Mouse (Mus musculus): ENCODE results near the gene D17H6S53E. TPM values are rescaled to one million over a fixed set of nuclear protein-coding genes. Genes with fewer than 3 reads are reported as not detected.

D17H6S53E gene
- total RNA-seq, 2 experiments from 2014 or later = 14.4 to 16.1 TPM

DNA sequence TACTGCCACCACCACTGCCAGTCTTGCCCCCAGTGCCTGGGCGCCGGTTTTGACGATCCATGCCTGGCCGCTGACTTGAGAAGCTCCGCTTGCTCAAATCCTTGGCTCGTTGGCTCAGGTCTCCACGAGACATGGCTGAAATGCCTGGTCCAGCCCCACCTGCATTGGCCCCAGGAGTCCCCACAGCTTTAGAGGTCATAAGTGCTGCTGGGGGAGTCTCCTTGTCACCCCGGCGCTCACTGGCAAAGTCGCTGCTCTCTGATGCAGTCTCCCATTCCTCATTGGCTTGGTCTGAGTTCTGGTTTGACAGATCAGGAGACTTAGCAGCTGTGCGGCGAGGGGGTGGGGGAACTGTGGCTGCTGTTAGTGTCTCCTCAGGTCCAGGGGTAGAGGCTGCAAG, 29.3 kb downstream of the D17H6S53E start:
- DNase-seq = no peak
- intact Hi-C loops (cut with DNase I; ENCODE audit: low total_unique reads) = no loop called here

DNA sequence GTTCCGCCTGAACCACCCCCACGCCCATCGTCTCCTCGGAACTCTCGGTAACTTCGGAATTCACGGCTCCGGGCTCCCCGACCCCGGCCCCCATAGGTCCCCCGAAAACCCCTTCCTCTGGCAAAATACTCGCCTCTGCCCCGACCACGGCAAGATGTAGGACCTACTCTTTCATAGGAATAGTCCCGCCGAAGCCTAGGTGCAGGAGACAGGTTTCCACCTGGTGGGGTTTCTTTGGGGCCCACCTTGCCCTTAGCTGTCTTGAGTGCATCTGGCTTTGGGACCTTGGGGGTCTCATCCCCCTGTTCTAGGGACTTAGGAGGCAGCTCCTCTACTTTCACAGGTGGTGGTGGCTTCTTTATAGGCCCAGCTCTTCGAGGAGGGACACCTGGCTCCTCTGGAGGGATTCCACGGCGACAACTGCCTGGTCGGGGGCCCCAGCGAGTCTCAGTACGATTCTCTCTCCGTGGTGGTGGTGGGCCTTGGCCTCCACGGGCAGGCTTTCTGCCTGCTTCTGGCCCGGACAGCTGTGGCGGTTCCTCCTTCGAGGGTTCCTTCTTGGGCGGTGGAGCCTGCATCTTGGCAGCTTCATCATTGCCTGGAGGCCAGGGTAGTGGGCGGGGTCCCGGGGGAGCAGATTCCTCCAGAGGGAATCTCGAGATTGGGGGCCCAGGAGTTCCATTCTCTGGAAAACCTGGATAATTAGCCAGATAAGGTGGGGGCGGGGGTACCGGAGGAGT, 30.5 kb downstream of the D17H6S53E start:
- intact Hi-C loops (cut with DNase I; ENCODE audit: low total_unique reads) = no loop called here
- no peak for DNase-seq

DNA sequence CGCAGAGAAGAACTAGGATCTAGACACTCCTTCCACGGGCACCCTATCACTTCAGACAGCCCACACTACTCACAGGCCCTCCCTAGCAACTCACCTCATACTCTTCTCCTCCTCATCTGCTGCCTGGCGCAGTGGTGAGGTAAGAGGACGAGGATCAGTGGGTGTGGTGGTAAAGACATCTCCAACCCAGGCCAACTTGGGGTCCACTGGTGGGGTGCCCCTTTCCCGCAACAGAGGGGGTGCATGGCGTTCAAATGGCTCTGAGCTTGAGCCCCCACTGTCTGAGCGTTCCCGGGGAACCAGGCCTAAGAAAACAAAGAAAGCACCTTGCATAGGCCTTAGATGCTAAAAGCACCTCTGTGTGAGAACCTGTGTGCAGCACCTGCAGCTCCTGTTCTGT, 31.1 kb downstream of the D17H6S53E start:
- intact Hi-C loops (cut with DNase I; ENCODE audit: low total_unique reads) = no loop called here
- no peak for DNase-seq

DNA sequence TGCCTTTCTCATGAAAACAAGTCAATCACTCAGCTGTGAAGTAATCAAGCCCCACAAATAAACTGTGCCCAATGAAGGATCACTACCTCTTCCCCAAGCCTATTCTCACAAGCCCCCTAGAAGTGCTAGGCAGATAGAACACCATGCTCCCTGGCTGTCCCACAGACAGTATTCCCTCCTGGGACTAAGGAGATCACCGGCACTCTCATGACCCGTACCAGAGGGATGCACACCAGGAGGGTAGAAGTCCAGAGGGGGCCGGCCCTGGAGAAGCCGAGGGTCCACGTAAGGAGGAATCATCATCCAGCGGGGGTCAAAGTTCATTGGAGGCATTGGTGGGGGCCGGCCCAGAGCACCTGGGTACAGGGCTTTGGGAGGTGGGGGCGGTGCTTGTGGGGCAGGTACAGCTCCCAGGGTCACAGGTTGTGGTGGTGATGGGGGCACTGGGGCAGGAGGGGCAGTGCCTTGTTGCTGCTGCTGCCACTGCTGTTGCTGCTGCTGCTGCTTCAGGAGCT, 31.5 kb downstream of the D17H6S53E start:
- no peak for DNase-seq
- intact Hi-C loops (cut with DNase I; ENCODE audit: low total_unique reads) = no loop called here

DNA sequence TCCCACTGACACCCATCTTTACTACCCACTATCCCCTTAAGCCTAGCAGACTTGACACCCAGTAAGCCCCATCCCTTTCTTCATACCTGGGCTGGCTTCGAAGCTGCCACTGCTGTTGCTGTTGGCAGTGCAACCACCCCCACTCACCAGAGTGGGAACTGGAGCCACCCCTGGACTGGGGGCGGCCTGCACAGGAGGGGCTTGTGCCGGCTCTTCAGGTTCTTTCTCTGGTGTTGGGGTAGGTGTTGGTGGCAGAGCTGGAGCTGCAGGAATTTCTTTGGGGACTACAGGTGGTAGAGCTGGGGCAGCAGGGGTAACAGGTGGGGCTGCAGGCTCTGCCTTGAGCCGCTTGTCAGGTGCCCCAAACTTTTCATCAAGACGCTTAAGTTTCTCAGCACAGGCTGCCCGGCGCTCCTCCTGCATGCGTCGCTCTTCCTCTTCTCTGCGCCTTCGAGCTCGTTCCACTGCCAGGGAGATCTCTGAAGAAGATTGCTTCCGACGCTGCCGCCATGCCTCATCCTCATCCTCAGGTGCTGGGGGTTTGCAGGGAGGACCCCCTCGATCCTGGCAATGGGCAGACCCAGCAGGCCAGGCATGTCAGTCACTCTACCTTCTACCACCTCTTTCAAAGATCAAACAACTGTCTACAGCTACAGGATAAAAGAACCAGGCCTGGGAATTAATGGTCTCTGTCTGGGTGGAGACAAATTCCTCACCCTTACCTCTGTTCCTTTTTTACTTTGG, 32.8 kb downstream of the D17H6S53E start:
- intact Hi-C loops (cut with DNase I; ENCODE audit: low total_unique reads) = no loop called here
- no peak for DNase-seq

DNA sequence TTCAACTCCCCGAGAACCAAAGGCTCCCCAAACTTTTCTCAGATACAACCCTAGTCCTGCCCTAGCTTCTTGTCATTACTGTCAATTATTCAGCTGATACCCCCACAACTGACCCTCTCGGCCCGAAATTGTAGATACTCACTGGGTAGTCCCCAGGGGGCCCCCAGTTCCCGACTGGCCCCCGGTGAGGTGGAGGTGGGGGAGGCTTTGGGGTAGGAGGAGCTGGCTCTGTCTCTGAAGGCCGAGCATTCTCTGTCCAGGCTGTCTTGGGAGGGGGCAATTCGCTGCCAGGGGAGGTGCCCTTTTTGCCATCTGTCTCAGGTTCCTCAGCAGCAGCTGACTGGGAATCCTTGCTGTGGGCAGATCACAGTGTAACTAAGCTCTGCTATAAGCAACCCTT, 33.5 kb downstream of the D17H6S53E start:
- DNase-seq = no peak
- intact Hi-C loops (cut with DNase I; ENCODE audit: low total_unique reads) = no loop called here

DNA sequence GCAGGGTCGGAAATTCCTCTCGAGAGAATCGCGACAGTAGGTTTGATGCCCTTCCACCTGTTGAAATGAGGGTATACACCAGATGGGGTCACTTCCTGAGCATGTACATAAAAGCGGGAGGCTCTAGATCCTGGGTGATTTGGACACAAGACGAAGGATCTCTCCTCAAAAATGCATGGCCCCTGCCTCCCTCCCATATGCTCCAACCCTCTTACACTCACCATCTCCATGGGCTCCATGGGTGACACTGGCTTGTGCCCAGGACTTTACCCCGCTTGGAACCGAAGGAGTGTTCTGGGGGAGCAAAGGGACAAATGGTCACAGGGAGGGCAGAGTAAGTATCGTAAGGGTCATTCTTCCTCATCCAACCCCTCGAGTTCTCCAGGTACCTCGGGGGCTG, 35.2 kb downstream of the D17H6S53E start:
- intact Hi-C loops (cut with DNase I; ENCODE audit: low total_unique reads) = no loop called here

DNA sequence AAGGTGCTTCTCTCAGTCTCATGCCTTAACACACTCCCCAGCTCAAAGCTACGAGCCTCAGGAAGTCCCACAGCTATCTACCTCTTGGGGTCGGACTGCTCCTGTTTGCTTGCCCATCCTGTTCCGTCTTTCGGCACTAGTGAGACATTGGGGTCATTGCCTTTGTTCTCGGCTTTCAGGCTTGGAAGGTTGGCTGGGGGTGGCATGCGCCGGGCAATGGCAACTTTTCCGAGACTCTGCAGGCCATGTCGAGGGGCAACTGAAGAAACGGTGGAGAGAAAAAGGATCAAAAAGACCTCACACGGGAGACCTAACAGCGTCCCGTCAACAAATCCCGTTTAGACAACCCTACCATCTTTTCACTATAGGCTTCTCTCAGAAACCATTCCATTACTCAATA, 35.9 kb downstream of the D17H6S53E start:
- intact Hi-C loops (cut with DNase I; ENCODE audit: low total_unique reads) = no loop called here
- no peak for DNase-seq

More for the DNA sequence above, 35.2 kb downstream of the D17H6S53E start:
- no peak for DNase-seq

DNA sequence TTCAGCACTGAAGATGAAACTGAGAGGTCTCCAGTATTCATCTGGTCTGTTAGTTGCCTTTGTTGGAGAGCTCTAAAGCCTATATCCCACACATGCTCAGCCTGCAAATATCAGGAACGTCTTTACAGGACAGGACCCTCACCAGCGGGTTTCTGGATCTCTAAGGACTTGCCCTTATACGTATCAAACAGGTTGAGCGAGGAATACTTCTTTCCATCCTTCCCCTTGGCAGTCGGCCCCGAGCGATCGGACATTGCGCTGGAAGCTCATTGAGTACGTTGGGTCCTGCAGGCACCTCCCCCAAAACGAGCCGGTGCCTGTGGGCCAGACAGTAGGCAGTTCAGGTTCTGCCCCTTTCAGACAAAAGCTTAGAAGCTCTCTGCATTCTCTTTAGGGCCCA, 36.6 kb downstream of the D17H6S53E start:
- intact Hi-C loops (cut with DNase I; ENCODE audit: low total_unique reads) = no loop called here
- no peak for DNase-seq

DNA sequence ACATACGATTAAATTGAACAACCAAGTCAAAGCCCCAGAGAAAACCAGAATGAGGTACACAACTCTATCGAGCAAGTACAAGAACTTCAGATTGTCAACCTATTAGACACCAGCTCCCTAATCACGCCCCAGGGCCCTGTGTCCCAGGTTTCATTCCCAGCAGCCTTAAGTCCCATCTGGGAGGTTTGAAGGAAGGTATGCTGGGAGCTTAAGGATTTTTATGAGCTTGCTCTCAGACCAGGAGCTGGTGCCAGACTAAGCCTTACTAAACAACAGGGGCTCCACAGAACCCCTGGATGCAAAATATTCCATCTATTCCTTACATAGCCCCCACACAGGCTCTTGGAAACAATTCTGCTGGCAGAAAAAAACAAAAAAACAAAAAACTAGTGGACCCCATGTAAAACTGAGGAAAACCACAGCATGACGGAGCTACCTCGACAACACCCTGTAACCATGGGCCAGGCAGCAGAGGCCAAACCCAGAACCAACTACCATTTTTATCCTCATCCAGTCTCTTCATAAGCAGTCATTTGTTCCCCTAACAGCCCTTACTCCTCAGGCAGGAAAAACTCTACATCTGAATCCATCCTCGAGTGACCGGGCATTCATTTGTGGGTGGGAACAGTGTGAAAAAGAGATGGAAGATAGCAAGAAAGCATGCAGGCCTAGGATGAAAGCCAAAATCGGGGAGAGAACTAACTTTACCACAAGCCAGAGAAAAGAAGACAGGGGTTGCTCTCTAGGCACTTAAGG, 37.3 kb downstream of the D17H6S53E start:
- no peak for DNase-seq
- intact Hi-C loops (cut with DNase I; ENCODE audit: low total_unique reads) = no loop called here

DNA sequence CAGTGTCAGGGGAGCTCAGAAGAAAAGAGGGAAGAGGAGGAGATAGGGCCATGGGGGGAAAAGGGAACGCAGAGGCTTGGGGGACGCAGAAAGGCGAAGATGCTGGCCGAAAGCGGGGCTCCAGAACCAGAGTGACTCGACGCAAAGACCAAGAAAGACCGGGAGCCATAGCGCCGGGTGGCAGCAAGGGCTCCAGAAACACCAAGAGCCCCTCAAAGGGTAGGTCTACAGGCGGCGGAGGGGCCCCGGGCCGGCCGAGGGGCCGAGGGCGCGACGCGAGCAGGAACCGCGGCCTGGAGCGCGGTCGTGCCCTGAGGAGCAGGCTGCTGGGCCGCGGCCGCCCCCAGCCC, 38.0 kb downstream of the D17H6S53E start:
- intact Hi-C loops (cut with DNase I; ENCODE audit: low total_unique reads) = no loop called here
- DNase-seq = no peak

DNA sequence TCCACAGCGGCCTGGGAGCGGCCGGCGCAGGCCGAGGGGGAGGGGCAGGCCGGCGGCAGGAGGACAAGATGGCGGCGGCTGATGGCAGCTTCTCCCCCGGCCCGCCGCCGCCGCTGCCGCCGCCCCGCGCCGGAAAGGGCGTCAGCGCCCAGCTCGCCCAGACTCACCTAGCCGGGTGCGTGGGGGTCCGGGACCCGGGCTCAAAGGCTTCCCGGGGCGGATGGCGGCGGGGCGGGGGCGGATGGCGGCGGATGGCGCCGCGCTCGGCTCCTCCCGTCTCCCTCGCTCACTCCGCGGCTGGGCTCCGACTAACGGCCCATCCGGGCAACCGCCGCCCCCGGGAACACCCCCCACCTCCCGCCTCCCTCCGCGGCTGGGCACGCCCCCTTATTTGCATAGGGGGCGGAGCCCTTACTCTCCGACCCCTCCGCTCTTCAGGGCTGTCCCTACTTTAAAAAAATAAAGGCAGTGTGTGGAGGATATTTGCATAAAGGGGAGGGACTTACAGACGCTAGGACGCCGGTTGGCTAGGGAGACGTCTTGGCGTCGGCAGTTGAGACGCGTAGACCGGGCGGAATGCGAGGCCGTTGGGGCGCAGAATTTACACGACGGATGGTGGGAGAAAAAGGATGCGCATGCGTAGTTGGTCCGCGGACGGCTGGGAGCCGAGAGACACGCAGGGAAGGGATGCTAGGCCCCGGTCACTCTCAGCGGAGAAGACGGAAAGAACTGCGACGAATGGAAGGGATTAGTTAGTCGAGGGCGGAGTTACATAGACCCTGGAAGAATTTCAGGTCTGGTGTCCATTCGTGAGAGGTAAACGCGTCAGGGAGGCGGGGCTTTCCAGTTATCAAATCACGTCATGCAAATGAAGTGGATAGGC, 38.6 kb downstream of the D17H6S53E start, which contains the start of gene Prrc2a:
Gene Prrc2a (minus strand): TSS at position 330 of the 883 bp plus-strand sequence.
- peak; percentile 98 for DNase-seq
- intact Hi-C loops (cut with DNase I; ENCODE audit: low total_unique reads) = no loop called here

DNA sequence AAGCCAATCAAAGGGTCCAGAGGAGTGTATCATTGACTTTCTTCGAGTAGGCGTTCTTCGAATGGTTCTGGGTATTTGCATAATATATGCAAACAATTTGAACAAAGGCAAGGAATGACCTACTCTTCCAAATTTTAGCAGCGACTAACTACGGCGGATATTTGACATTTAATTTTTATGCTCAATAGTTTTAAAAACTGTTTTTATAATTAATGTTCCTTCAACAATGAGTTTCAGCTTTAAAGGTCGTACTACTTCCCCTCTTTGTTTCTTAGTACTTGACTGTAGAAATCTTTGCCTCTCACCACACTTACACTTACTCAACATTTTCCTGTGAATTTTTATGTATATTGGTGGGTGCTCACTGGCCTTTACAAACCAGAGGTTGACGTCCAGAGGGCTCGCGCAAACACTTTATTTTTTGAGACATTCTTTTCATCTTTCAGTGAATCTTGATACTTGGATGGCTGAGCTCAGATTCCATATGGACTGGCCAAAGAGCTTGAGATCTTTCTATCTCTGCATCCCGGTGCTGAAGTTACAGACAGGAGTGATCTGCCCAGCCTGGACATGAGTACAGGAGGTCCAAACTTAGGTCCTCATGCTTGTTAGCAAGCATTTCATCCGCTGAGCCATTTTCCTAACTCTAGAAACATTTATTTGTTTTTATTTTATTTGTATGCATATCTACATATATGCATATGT, 39.4 kb downstream of the D17H6S53E start:
- intact Hi-C loops (cut with DNase I; ENCODE audit: low total_unique reads) = no loop called here
- no peak for DNase-seq

DNA sequence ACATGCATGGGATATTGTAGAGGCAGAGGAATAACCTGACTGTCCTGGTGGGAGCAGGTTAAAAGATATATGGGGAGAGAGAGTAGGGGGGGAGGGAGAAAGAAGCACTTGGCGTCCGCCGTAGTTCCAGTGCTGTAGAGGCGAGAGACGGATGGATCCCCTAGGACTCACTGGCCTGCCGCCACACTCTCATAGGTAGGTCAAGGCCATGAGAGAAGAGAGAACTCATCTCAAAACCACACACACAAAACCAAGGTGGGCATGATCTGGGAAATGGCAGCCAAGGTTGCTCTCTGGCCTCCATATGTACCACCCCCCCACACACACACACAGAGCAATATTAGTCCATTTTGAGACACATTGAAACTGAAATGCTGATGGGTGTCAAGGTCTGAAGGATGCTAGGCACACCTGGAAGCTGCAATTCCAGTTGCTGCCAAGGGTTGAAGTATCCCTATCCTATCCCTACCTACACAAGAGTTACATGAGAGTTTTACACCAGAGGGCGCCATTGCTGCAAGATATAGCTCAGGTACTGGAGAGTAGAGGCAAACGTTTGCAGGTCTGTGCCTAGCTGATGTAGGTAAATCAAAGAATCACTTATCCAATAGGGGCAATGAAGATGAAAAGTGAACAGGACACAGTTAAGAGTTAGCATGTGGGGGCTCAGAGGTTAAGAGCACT, 40.3 kb downstream of the D17H6S53E start:
- DNase-seq = no peak
- intact Hi-C loops (cut with DNase I; ENCODE audit: low total_unique reads) = no loop called here

DNA sequence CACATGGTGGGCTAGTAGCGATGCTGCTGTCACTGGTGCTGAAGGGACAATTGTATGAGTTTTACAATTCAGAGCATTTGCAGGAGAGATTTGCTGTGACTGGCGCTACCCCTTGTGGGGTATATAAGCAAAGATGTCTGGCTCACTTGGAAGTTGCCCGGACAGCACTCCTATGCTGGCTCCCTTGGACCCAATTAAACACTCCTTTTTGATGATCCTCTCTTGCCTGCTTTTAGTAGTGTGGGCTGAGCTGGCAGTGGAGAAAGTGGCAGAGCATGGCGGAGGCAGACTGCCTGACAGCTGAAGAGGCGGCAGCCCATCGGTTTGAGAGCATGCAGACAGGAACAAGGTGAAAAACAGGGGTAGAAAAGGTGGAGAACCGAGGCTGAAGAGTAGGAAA, 41.6 kb downstream of the D17H6S53E start:
- intact Hi-C loops (cut with DNase I; ENCODE audit: low total_unique reads) = no loop called here
- DNase-seq = no peak

DNA sequence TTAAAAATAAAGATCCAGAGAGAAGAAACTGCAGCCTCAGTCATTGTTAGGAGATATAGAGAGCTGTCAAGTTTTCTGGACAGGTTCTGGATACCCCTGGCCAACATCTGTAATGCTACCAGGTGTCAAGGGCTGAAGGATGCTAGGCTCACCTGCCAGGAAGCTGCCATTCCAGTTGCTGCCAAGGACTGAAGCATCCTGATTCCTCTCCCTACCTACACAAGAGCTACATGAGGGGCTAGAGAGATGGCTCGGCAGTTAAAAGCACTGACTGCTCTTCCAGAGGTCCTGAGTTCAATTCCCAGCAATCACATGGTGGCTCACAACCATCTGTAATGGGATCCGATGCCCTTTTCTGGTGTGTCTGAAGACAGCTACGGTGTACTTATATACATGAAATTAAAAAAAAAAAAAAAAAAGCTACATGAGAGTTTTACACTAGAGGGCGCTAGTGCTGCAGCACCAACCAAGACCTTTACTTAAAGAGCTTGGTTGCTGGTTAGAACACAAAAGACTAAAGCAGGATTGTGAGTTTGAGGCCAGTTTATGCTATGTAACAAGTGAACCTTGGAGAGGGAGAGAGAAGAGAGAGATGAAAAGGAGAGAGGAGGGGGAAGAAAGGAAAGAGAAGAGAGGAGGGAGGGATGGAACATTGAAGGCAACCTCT, 42.5 kb downstream of the D17H6S53E start:
- DNase-seq = no peak
- intact Hi-C loops (cut with DNase I; ENCODE audit: low total_unique reads) = no loop called here

DNA sequence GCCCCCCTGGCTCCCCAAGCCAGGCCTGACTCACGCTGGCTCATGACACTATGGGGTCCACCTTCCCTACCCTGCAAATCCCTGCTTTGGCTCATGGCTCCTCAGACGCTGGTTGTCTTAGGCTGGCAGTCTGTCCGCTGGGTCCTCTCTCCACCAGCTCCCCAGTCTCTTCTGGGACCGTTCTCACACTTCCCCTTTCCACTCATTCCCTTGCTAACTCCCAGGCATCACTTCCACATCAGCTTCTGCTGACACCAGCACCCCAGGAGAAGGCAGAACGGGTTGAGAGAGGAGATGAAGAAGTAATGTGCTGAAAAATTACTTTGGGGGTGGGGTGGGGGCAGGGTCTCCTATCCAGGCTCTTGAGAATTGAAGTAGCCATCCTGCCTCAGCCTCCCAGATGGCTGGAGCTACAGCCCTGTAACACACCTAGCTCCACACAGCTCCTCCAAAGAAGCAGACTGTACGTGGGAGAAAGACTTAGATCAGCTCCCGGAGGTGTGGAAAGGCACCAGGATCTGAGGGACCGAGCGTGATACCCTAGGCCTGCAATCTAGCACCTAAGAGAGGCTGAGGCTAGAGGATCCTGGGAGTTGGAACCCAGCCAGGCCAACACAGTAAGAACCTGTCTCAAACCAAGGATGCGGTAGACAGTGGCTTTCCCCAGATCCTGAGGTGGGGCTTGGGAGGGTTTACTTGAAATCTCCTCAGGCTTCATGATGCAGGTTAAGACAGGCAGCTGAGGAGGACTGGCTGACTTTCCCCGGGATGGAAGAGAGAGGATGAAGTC, 46.5 kb downstream of the D17H6S53E start:
- DNase-seq = no peak
- intact Hi-C loops (cut with DNase I; ENCODE audit: low total_unique reads) = no loop called here

All from gastrocnemius, postnatal 14 days (tissue).